Mouse (Mus musculus) MEL (cell line): ENCODE measurements around the gene Fam166a. TPM values are rescaled to one million over a fixed set of nuclear protein-coding genes. Genes with fewer than 3 reads are reported as not detected.

Experiments used
- DNase-seq: peaks from one replicate; pipeline ENCODE4 v3.0.0; 2011; ENCODE audit warnings: low read depth, low spot score
- H3K27ac ChIP-seq: 2 replicates; pipeline ENCODE4 v1.5.1; 2012; ENCODE audit warnings: low read depth, mild to moderate bottlenecking, control low read depth, low read length, moderate library complexity; ENCODE audit not compliant: control insufficient read depth
- H3K27me3 ChIP-seq, 2 experiments: fragments of 150-350 bp in 1 of 2; sonication (generic) in 1 of 2; 2 replicates each; pipeline ENCODE4 v1.6.1; 2012; ENCODE audit warnings: low read length in 2 of 2, mild to moderate bottlenecking in 2 of 2, improper control_type of control experiment in 1 of 2, moderate library complexity in 1 of 2; ENCODE audit not compliant: insufficient read depth in 2 of 2, control insufficient read depth in 1 of 2
- H3K36me3 ChIP-seq, 2 experiments: 2 replicates each; pipeline ENCODE4 v1.6.1; 2012 to 2014; ENCODE audit warnings: low read length in 2 of 2, improper control_type of control experiment in 1 of 2, inconsistent platforms in 1 of 2, mild to moderate bottlenecking in 1 of 2; ENCODE audit not compliant: insufficient read depth in 2 of 2, control insufficient read depth in 1 of 2
- H3K4me1 ChIP-seq, 2 experiments: fragments of 150-350 bp in 1 of 2; sonication (generic) in 1 of 2; 2 replicates each; pipeline ENCODE4 v1.6.1; 2012; ENCODE audit warnings: low read length in 2 of 2, improper control_type of control experiment in 1 of 2, mild to moderate bottlenecking in 1 of 2; ENCODE audit not compliant: insufficient read depth in 2 of 2, control insufficient read depth in 1 of 2
- H3K4me3 ChIP-seq, 2 experiments: fragments of 150-350 bp in 1 of 2; sonication (generic) in 1 of 2; 2 replicates each; pipeline ENCODE4 v1.5.1; 2012; ENCODE audit warnings: low read depth in 2 of 2, low read length in 2 of 2, mild to moderate bottlenecking in 2 of 2, moderate library complexity in 2 of 2, control low read depth in 1 of 2, improper control_type of control experiment in 1 of 2; ENCODE audit not compliant: control insufficient read depth in 1 of 2, insufficient read depth in 1 of 2
- H3K79me2 ChIP-seq: 2 replicates; pipeline ENCODE4 v1.6.1; 2012; ENCODE audit warnings: mild to moderate bottlenecking, low read length, moderate library complexity; ENCODE audit not compliant: control insufficient read depth, poor library complexity, insufficient read depth
- H3K9ac ChIP-seq: 2 replicates; pipeline ENCODE4 v1.6.1; 2012; ENCODE audit warnings: low read depth, mild to moderate bottlenecking, control low read depth, low read length, moderate library complexity; ENCODE audit not compliant: control insufficient read depth, poor library complexity, severe bottlenecking
- H3K9me3 ChIP-seq: fragments of 150-350 bp; sonication (generic); replicated peaks from 2 replicates; pipeline ENCODE4 v1.6.1; 2012; ENCODE audit warnings: mild to moderate bottlenecking, low read length, improper control_type of control experiment, moderate library complexity; ENCODE audit not compliant: insufficient read depth
- CHD1 ChIP-seq: IDR thresholded peaks from 2 replicates; pipeline ENCODE4 v1.6.1; 2012; ENCODE audit warnings: low read depth, mild to moderate bottlenecking, inconsistent platforms, low read length, improper control_type of control experiment
- CTCF ChIP-seq, 3 experiments: IDR thresholded peaks in 2 of 3; conservative IDR thresholded peaks in 1 of 3; 2 replicates each; pipeline ENCODE4 v1.5.1; 2011 to 2012; ENCODE audit warnings: low read length in 3 of 3, low read depth in 2 of 3, mild to moderate bottlenecking in 2 of 3, improper control_type of control experiment in 1 of 3, inconsistent platforms in 1 of 3, mixed read lengths in 1 of 3, moderate library complexity in 1 of 3; ENCODE audit not compliant: control insufficient read depth in 1 of 3, insufficient read depth in 1 of 3, poor library complexity in 1 of 3, severe bottlenecking in 1 of 3
- ELF1 ChIP-seq: IDR thresholded peaks from 2 replicates; pipeline ENCODE4 v1.6.1; 2014; ENCODE audit warnings: low read depth, mild to moderate bottlenecking, inconsistent platforms, low read length, improper control_type of control experiment, moderate library complexity
- ETS1 ChIP-seq: IDR thresholded peaks from 2 replicates; pipeline ENCODE4 v1.6.1; 2012; ENCODE audit warnings: low read depth, mild to moderate bottlenecking, inconsistent platforms, low read length, improper control_type of control experiment, moderate library complexity
- HCFC1 ChIP-seq: IDR thresholded peaks from 2 replicates; pipeline ENCODE4 v1.6.1; 2012; ENCODE audit warnings: low read depth, mild to moderate bottlenecking, inconsistent platforms, low read length, improper control_type of control experiment, moderate library complexity
- KAT2A ChIP-seq: conservative IDR thresholded peaks from 2 replicates; pipeline ENCODE4 v1.6.1; 2012; ENCODE audit warnings: low read depth, low read length, improper control_type of control experiment, inconsistent platforms
- MAFK ChIP-seq: IDR thresholded peaks from 2 replicates; pipeline ENCODE4 v1.6.1; 2011; ENCODE audit warnings: low read depth, mild to moderate bottlenecking, low read length, improper control_type of control experiment, borderline replicate concordance
- MAX ChIP-seq: IDR thresholded peaks from 2 replicates; pipeline ENCODE4 v1.6.1; 2011; ENCODE audit warnings: low read length, improper control_type of control experiment
- MYB ChIP-seq: IDR thresholded peaks from 2 replicates; pipeline ENCODE4 v1.6.1; 2011; ENCODE audit warnings: mild to moderate bottlenecking, low read depth, low read length, improper control_type of control experiment
- NELFE ChIP-seq: IDR thresholded peaks from 2 replicates; pipeline ENCODE4 v1.6.1; 2011; ENCODE audit warnings: low read depth, low read length, improper control_type of control experiment
- POLR2A ChIP-seq, 2 experiments: IDR thresholded peaks; 2 replicates each; pipeline ENCODE4 v1.6.1; 2011 to 2012; ENCODE audit warnings: low read length in 2 of 2, mild to moderate bottlenecking in 2 of 2, control low read depth in 1 of 2, improper control_type of control experiment in 1 of 2, low read depth in 1 of 2, moderate library complexity in 1 of 2; ENCODE audit not compliant: control insufficient read depth in 1 of 2, insufficient read depth in 1 of 2, poor library complexity in 1 of 2
- RAD21 ChIP-seq: IDR thresholded peaks from 2 replicates; pipeline ENCODE4 v1.6.1; 2011; ENCODE audit warnings: mild to moderate bottlenecking, low read depth, low read length, improper control_type of control experiment
- RCOR1 ChIP-seq: IDR thresholded peaks from 2 replicates; pipeline ENCODE4 v1.6.1; 2012; ENCODE audit warnings: low read depth, mild to moderate bottlenecking, inconsistent platforms, low read length, improper control_type of control experiment
- SMC3 ChIP-seq: IDR thresholded peaks from 2 replicates; pipeline ENCODE4 v1.6.1; 2011; ENCODE audit warnings: low read depth, low read length, improper control_type of control experiment
- TCF12 ChIP-seq: IDR thresholded peaks from 2 replicates; pipeline ENCODE4 v1.6.1; 2014; ENCODE audit warnings: low read depth, mild to moderate bottlenecking, inconsistent platforms, low read length, improper control_type of control experiment, moderate library complexity
- UBTF ChIP-seq: IDR thresholded peaks from 2 replicates; pipeline ENCODE4 v1.6.1; 2012; ENCODE audit warnings: low read depth, mild to moderate bottlenecking, inconsistent platforms, low read length, improper control_type of control experiment, moderate library complexity, borderline replicate concordance; ENCODE audit not compliant: insufficient read depth
- USF1 ChIP-seq: IDR thresholded peaks from 2 replicates; pipeline ENCODE4 v1.6.1; 2014; ENCODE audit warnings: low read depth, mild to moderate bottlenecking, inconsistent platforms, low read length, improper control_type of control experiment, moderate library complexity
- USF2 ChIP-seq, 2 experiments: IDR thresholded peaks; 2 replicates each; pipeline ENCODE4 v1.6.1; 2011 to 2012; ENCODE audit warnings: improper control_type of control experiment in 2 of 2, low read length in 2 of 2, borderline replicate concordance in 1 of 2, inconsistent platforms in 1 of 2, low read depth in 1 of 2, mild to moderate bottlenecking in 1 of 2; ENCODE audit not compliant: insufficient read depth in 1 of 2
- ZC3H11A ChIP-seq: IDR thresholded peaks from 2 replicates; pipeline ENCODE4 v1.6.1; 2012; ENCODE audit warnings: low read depth, mild to moderate bottlenecking, inconsistent platforms, low read length, improper control_type of control experiment
- ZMIZ1 ChIP-seq: IDR thresholded peaks from 2 replicates; pipeline ENCODE4 v1.6.1; 2012; ENCODE audit warnings: low read depth, mild to moderate bottlenecking, inconsistent platforms, low read length, improper control_type of control experiment, moderate library complexity
- ZNF384 ChIP-seq: IDR thresholded peaks from 2 replicates; pipeline ENCODE4 v1.6.1; 2012; ENCODE audit warnings: low read depth, mild to moderate bottlenecking, inconsistent platforms, low read length, improper control_type of control experiment
- polyA plus RNA-seq, 2 experiments: library from polyadenylated mRNA; stranded (reverse) in 1 of 2; unstranded in 1 of 2; fragments of >175 nt in 1 of 2; fragments of >200 nt in 1 of 2; gene quantifications; 2 replicates each; pipeline versions ENCODE4 v1.2.1 to v1.2.4; 2012; ENCODE audit warnings: low replicate concordance in 2 of 2, low read depth in 1 of 2; ENCODE audit not compliant: insufficient read length in 2 of 2, insufficient read depth in 1 of 2, missing spikeins in 1 of 2
- total RNA-seq: library from RNA; depleted of rRNA; stranded (reverse); fragments of 300-350 nt; gene quantifications from 2 replicates; pipeline ENCODE4 v1.2.3, GENCODE M21; 2012

The Fam166a gene
- total and polyA plus RNA-seq, 3 experiments: 1.1 to 15.6 TPM; not detected in 1

GRCm38 (mm10) chr2:25266720-25267119 lies 48.2 kb downstream of the Fam166a start:
- Histone ChIP-seq H3K4me1 (peaks cover 10 to 53% of the 10 kb centered on the region in 2 experiments), H3K79me2 (peaks cover 66% of the 10 kb centered on the region), H3K27me3 (no peaks in the 10 kb centered on the region), H3K9me3 (no peaks in the 10 kb centered on the region), H3K9ac (peak overlapping the region; percentile 66), H3K27ac (peak overlapping the region; percentile 70), H3K36me3 (peaks cover 0 to 41% of the 10 kb centered on the region in 2 experiments; a peak in 3 of 4 replicates), H3K4me3 (peak overlapping the region; percentile 46 to 63)
- no peak for TF ChIP-seq ZC3H11A
- no peak for TF ChIP-seq CTCF (IDR thresholded peaks at IDR 0.05 in 2 of 3, conservative IDR thresholded peaks at IDR 0.05 in 1 of 3; ENCODE audit: control insufficient read depth in 1 of 3, insufficient read depth in 1 of 3, low read depth in 2 of 3, low read length in 3 of 3, poor library complexity in 1 of 3, severe bottlenecking in 1 of 3)
- TF ChIP-seq CHD1: no peak
- no peak for TF ChIP-seq USF1
- TF ChIP-seq TCF12: no peak
- TF ChIP-seq SMC3: no peak
- TF ChIP-seq USF2 (IDR thresholded peaks at IDR 0.05; ENCODE audit: borderline replicate concordance in 1 of 2, insufficient read depth in 1 of 2, low read depth in 1 of 2, low read length in 2 of 2): no peak
- no peak for TF ChIP-seq UBTF
- no peak for TF ChIP-seq ELF1
- TF ChIP-seq NELFE: no peak
- no peak for TF ChIP-seq ETS1
- TF ChIP-seq RCOR1: no peak
- no peak for TF ChIP-seq MYB
- no peak for TF ChIP-seq MAX
- no peak for TF ChIP-seq MAFK
- TF ChIP-seq ZMIZ1: no peak
- no peak for TF ChIP-seq HCFC1
- no peak for TF ChIP-seq RAD21
- no peak for TF ChIP-seq ZNF384
- DNase-seq: peak; percentile 28

GRCm38 (mm10) chr2:25267241-25267640 lies 48.7 kb downstream of the Fam166a start:
- peak; percentile 51 for DNase-seq
- Histone ChIP-seq H3K27ac (peak overlapping the region; percentile 70), H3K4me3 (peak overlapping the region; percentile 46 to 63), H3K9me3 (no peaks in the 10 kb centered on the region), H3K79me2 (peaks cover 70% of the 10 kb centered on the region), H3K9ac (peak overlapping the region; percentile 66), H3K27me3 (no peaks in the 10 kb centered on the region), H3K36me3 (peaks cover 0 to 41% of the 10 kb centered on the region in 2 experiments; a peak in 3 of 4 replicates), H3K4me1 (peaks cover 10 to 53% of the 10 kb centered on the region in 2 experiments)
- 0 out of 4 replicates have a peak, but pooled peaks of 1 of the 2 experiments have one; percentile 18 for TF ChIP-seq POLR2A (IDR thresholded peaks at IDR 0.05; ENCODE audit: control insufficient read depth in 1 of 2, insufficient read depth in 1 of 2, low read depth in 1 of 2, low read length in 2 of 2, poor library complexity in 1 of 2)
- no peak for TF ChIP-seq MAX
- TF ChIP-seq KAT2A: no peak
- TF ChIP-seq ETS1: no peak
